Mouse (Mus musculus) adrenal gland, adult 2 months (tissue): ENCODE measurements at regions not wholly inside any gene's neighbourhood (a gene's known extent, or its start where the extent isn't known, plus 50 kb on each side); places are given as distances from the start of the nearest gene placed in this dataset.

ENCODE experiments used
- DNase-seq: peaks from one replicate; pipeline ENCODE4 v3.0.0; 2021

DNA sequence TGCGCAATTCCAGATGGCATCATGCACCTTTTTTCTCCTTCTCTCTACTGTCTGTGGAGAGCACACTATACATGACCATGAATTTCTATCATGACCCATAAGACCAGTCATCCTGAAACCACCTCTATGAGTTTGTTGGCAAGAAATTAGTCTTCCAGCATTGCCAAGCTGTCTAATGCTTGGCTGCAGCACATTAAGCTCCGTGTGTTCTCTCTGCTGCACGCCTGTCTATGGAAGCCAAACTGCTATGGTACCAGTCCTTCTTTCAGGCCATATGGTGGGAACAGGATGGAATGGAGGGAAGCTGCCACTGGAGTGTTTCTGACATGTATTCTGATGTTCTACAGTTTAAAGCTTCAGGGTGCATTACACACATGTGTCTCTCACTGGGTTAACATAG is 121.0 kb upstream of the Cblb start:
- DNase-seq, result no peak

DNA sequence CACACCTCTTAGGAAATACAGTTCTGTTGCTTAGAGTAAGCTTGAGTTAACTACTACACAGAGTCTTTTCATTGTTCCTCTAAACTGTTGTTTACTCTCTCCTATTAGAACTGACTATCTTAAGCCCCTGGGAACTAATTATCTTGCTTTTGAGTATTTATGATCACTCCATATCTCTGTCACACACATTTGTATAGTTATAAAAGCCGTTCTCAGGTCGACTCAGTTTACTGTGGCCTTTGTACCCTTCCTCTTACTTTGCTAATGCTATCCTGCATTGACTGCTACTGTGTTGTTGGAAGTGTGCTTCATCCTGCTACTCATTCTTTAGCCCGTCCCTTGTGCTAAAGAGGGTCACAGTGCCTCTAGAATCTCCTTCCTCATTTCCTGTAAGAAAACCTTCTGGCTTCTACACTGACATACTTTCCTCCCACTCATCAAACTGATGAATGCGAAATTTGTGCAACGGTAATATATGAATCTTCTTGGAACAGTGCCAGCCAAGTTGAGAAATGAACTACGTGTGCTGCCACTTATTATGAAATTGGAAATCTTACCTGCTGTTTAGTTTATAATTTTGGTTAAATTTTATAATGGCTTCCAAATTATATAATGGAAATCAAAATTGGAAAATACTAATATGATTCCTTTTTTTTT is 119.8 kb upstream of the Cblb start:
- DNase-seq, result no peak

DNA sequence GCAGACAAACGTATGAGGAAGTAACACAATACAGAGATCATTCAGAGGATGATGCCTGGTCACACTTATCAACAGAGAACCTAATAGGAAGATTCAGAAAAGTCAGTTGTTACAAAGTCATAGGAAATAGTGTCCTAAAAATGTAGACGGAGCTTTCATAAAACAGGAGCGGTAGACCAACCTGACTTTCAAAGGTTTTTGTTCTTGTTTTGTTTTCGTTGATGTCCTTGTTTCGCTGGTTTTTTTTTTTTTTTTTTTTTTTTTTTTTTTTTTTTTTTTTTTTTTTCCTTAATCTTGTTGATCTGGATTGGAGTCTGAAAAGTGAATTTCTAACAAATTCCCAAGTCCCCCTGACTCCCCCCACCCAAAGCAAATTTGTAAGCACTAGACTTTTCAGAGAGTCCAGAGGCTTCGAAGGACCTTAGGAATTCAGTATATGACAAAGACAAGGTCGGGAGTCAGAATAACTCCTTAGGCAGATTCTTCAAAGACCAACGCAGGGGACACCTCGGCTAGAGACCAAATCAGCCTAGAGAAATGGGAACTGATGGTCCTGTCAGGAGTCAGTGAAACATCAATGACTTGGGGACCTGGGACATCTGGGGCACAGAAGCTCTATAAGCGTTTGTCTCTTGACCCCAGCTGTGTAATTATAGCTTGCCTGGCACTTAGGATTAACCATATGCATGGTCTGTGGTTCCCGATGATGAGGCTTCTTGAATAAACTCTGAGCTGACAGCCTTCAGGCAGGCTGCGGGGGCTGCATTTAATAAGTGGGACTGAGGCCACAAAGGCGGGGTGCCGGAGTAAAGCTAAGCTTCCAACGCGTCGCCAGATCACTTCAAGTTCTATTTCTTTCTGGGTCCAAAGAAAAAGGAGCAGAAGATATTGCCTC is 115.7 kb upstream of the Cblb start:
- DNase-seq, result no peak

DNA sequence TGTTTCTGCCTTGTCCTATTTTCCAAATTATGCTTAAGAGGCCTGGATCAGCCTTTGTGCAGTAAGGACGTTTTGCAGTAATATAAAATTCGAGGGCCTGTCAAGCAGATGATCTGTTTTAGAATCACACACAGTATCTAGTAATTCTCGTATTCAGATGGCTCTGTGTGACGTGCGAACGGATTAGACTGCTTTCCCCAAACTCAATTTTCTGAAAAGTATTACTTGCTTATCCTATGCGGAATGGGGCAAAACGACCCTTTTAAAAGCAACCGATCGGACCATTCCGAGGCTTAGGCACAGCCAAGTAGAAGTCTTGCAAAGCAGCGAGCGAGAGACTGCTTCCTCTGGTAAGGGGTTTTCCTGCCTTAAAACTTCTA is 115.1 kb upstream of the Cblb start:
- no peak for DNase-seq

DNA sequence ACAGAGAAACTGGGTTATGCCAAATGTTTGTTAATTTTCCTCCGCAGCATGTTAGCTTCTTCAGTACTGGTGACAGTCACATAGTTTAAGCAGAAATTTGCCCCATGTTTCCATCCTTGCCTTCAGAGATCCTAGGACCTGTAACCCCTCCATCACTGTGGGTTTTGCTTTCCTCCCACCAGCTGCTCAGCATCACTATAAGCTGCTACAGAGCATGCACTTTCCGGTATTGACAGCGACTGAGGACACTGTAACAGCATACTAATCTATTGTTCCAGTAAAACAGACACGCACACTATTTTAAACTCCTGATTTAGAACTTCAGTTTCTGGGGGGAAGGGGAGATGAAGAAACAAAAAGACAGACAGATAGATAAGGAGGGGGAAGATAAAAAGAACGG is 114.7 kb upstream of the Cblb start:
- no peak for DNase-seq

DNA sequence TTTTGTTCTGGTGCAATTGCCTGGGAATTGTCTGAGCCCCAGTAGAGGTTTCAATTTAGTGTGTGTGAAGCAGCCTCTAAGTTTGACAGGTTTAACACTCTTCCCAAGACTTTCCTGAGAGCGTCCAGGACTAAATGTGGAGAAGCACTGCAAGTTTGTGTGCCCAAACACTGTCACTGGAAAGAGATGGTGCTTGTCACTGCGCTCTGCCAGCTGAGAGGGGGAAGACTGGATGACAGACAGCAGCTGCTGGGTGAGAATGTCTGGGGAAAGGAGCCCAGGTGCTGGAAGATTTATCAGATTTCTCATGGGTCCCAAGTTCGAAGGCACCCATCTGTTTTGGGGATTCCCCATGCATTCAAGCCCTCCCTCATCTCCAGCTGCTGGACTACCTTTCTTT is 114.2 kb upstream of the Cblb start:
- DNase-seq, result no peak

DNA sequence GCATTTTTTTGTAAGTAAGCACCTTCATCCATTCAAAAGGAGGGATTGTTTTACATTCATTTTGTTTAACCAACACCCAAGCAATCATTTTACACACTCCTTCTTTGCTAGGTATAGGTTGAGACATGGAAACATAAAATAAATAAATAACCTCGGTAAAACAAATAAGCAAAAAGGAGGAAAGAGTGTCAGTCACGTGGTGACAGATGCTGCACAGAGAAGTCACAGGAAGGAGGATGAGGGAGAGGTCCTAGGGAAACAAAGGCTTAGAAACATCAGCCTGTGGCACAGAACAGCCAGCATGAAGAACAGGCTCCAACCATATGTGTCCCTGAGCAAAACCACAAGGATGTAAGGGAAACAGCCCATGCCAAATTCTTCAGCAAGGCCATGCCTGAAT is 113.5 kb upstream of the Cblb start:
- no peak for DNase-seq

DNA sequence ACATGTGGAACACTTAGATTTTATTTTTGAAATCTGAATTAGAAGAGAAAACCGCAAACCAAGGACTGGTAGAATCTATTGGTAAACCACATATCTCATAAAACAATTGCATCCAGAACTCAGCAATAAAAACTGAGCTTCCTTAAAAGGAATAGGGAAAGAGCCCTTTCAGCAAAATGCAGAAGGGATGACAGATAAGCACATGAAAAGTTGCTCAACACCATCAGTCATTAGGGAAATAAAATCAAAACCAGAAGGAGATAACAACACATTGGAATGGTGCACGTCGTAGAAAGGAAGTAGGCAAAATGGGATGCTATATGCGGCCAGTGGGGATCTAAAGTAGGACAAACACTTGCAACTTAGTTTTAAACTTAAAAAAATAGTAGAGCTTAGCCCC is 110.0 kb upstream of the Cblb start:
- DNase-seq, result no peak

DNA sequence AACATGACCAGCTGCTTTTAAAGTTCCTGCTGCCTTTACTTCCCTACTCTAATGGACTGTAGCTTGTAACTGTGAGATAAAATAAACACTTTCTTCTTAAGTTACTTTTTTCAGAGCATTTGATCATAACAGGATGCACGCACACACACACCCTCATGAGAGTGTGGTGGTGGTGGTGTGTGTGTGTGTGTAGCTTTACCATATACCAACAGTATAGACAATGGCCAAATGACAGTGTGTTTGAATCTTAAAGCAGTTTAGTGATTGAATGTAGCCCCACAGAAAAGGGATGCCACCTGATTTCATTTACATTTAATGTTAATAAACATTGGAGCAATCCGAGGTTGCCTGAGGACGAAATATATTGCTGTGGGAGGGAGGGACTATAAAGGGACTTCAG is 108.4 kb upstream of the Cblb start:
- DNase-seq, result no peak

DNA sequence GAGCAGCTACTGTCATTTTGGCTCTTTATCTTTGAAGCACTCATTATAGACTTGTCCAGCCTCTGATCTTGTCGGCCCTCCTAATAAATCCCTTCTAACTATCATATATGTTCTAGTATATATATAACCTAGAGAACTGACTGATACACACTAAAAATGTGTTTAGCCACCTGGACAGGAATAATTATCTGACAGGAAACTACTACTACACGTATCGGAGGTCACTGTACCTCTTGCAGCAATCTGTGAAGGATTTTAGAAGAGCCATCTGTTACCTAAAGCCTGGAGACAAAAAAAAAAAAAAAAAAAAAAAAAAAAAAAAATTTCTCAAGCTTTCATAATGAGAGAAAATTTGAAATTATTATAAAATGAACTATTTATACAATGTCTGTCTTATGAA is 105.4 kb upstream of the Cblb start:
- DNase-seq, result no peak

DNA sequence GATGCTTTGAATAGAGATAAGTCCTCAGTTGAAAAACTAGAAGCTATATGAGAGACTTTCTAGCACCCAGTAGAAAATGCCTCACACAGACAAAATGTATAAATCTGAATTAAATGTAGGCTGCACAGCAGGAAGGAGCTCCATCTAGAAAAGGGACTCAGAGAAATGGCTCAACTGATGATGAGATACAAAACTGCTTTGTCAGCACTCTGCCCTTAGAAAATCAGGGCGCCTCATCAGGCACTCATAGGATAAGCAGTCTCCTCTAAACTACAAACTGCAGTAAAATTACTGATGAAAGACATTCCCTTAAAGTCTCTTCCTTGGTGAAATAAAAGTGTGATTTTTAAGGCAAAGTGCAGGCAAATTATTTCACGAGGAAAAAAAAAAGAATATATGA is 97.9 kb upstream of the Cblb start:
- DNase-seq, result no peak

DNA sequence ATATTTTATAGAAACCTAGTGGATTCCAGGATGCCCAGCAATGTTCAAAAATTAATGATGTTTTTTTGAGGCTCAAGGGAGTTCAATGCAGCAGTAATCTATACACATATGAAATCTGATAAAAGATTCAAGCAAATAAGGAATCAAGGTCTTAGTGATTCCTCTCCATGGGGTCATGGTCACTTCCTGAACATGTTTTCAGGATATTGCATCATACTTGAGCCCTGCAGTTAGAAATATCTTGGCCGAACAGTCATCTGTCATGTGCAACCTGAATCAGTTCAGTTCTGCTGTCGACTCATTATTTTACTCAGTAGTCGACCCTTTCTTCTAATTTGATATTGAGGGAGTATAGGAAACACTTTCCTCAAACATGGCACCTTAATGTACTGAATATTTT is 97.1 kb upstream of the Cblb start:
- peak; percentile 30 for DNase-seq

DNA sequence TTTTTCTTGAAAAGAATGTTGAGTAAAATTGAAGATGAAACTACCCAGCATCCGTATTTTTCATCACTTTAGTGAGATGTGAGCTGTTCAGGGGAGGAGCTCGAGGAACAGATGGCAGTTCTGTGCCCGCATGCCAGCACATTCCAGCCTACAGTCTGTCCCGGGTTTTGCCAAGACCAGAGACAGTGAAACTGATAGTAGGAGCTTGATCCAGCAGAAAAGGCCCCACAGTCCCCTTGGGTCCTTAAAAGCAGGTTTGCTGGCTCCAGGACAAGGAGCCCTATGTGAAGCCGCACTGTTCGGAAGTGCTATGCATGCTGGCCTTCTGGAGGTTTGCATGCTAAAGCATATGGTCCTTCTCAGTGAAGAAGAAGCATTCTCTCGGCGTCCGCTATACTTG is 93.7 kb upstream of the Cblb start:
- DNase-seq, result no peak

DNA sequence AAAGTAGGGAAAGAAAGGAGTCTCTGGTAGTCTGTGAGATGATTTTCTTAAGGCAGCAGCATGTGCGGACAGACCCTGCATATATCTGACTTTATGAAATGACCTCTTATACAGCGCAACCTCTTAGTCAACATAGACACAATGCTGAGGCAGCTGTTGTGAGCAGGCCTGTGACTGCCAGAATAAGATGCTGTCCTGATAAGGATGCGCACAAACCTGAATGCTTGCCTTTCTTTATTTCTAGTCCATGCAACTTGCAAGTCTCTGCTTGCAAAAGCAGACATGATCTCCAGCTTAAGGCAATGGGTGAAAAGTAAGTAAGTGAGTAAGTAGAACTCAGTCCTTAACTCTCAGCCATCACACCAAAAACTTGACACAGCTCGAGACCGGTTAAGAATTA is 92.0 kb upstream of the Cblb start:
- no peak for DNase-seq

DNA sequence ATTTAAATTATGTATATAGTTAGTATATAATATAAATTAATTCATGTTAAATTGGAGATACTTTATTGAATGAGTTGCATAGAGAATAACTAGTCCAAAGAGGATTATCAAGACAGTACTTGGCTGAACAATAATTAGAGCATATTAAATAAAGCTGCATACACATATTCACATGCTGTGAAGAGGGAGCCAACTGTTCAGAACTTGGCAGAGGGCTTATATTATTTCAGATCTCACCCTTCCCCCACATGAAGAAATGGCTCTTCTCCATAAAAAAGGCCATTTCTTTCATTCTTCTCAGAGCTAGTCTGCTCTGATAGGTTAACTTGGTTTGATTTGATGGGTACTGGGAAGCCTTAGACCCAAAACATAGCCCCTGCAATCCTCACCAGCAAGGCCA is 90.5 kb upstream of the Cblb start:
- no peak for DNase-seq

DNA sequence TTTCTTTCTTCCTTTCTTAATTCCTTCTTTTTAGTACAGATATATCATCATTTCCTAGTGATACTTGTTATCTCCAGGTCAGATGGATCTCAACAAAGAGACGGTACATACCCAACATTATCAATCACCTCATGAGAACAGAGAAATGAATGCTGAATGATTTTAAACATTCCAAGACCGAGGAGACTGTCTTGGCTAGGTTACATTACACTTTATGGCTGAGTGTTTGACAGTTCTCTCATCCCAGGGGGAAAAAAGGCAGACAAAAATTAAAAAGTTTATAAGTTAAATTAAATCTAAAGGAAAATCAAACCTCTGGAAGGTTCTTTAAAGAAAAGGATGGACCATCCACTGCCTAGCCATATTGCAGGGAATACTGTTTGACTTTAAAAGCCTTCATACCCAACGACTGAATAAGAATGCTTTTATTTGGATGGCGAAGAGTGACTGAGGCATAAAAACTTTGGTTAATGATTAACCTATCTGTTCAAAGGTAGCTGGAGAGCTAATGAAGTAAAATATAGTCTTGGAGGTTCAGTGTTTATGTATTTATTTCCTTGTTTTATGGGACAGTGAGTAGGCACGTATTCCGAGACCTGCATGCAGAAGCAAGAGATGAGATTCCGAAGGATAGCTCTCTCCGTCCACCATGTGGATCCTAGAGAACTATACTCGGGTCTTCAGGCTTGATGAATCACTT is 88.4 kb upstream of the Cblb start:
- no peak for DNase-seq

DNA sequence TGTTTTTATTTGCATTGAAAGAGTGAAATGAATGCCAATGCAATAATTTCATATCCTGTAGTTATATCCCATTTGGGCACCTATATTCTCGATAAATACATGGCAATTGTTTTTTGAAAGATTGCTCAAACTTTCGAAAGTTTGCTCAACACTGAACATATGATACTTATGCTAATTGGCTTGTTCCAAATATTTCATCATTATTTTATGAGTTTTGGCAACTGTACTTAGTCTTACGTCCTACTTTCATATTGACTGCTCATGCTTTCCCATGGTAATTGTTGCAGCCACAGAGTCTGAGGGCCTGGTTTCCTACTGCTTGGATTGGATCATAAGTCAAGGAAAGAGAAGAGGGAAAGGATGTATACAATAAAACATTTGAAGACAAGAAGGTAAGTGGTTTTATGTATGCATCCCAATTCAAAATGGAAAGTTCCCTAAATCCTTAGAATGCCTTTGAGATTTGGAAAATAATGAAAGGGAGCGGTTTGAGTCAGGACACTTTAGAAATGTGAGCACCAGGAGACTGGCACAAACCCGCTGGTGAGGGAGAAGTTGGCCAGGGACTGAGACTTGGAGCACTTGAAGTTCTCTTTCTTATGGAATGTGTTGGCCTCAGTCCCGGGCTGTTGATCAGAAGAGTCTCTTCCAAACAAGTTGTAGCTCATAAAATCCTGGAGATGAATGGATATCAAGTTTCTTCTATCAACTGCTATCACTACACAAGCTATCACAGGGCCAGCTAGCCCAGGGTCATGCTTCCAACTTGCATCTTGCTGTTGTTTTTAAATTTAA is 63.8 kb upstream of the Cblb start:
- no peak for DNase-seq
